Mouse (Mus musculus) thymus, adult 2 months (tissue): Measurements from ENCODE around the gene Pkp4.

ENCODE experiments used
- CTCF ChIP-seq: fragments of 200-500 bp; IDR thresholded peaks from 2 replicates; pipeline ENCODE4 v1.5.1; 2012; ENCODE audit warnings: mild to moderate bottlenecking, control low read depth, low read length, moderate library complexity, borderline replicate concordance; ENCODE audit not compliant: control insufficient read depth, poor library complexity, insufficient read depth; ENCODE audit errors: extremely low read depth
- POLR2A ChIP-seq: fragments of 200-500 bp; IDR thresholded peaks from 2 replicates; pipeline ENCODE4 v1.6.1; 2012; ENCODE audit warnings: mild to moderate bottlenecking, low read length, control low read depth, moderate library complexity; ENCODE audit not compliant: control insufficient read depth, poor library complexity, insufficient read depth; ENCODE audit errors: extremely low read depth

DNA sequence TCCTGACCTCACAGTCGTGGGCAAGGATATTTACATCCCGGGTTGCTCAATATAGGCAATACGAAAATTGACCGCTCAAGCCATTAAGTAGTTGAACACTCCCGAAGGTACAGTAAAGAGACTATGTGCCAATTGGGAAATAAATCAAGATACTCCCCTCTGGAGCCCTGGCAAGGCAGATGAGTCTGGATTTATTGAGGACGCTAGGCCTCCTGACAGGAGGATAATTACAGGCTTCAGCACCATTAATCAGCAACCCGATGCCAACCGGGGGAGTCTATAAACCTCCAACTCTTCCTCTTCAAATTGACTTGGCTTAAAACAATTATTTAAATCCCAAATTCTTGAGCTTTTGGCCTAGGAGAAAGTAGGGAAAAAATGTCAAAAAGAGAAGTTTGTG, 243.4 kb downstream of the Pkp4 start:
- no peak for TF ChIP-seq POLR2A
- TF ChIP-seq CTCF = no peak
